Mouse (Mus musculus) gastrocnemius, postnatal 25 days (tissue): ENCODE data around the gene Ifi213. TPM values are rescaled to one million over a fixed set of nuclear protein-coding genes. Genes with fewer than 3 reads are reported as not detected.
"Not testable (repeated sequence)": the region's sequence is repeated elsewhere in the genome, so short reads cannot be mapped to it uniquely, and the experiment has no call there.

Experiments used
- DNase-seq: peaks from one replicate; pipeline ENCODE4 v3.0.0; 2022
- long read RNA-seq, 2 experiments: library from polyadenylated mRNA; stranded (forward); transcript quantifications; one replicate each; pipeline ENCODE4 v2.0.0; 2021
- microRNA-seq, 2 experiments: library from miRNA; unstranded; fragments of <30 nt; microRNA quantifications; one replicate each; pipeline ENCODE4 v1.2.0; 2021; ENCODE audit warnings: borderline replicate concordance in 2 of 2
- total RNA-seq, 2 experiments: library from RNA; stranded (reverse); gene quantifications; 1 replicate in 1 of 2; 2 replicates in 1 of 2; pipeline ENCODE4 v1.2.3; 2021

The Ifi213 gene
- total RNA-seq, result under 1 TPM in 1 of 2 experiments, not detected in 1; 0.19 TPM
- long read RNA-seq, experiment 1, result 0 reads
- long read RNA-seq, experiment 2, result 0 reads

- not testable (repeated sequence) for DNase-seq
Observed at GRCm38 (mm10) chr1:173598838-173599494, at the start of gene Ifi213. Gene Ifi213, minus strand, starts transcription at chr1:173599274.

GRCm38 (mm10) chr1:173645393-173645792 lies 46.3 kb upstream of the Ifi213 start:
- DNase-seq, result no peak

GRCm38 (mm10) chr1:173633969-173634645 lies 35.0 kb upstream of the Ifi213 start:
- no peak for DNase-seq

- DNase-seq, result not testable (repeated sequence)
Observed at GRCm38 (mm10) chr1:173630622-173631021, 31.5 kb upstream of the Ifi213 start, which contains the start of gene Ifi209. Gene Ifi209, plus strand, starts transcription at chr1:173630917.

- no peak for DNase-seq
Observed at GRCm38 (mm10) chr1:173626686-173627085, 27.6 kb upstream of the Ifi213 start.

- no peak for DNase-seq
Observed at GRCm38 (mm10) chr1:173624052-173624451, 25.0 kb upstream of the Ifi213 start.

- DNase-seq, result peak; percentile 9
Observed at GRCm38 (mm10) chr1:173622216-173622615, 23.1 kb upstream of the Ifi213 start.

- DNase-seq, result not testable (repeated sequence)
Observed at GRCm38 (mm10) chr1:173610291-173610690, 11.2 kb upstream of the Ifi213 start.

GRCm38 (mm10) chr1:173589698-173590097 lies 9.4 kb downstream of the Ifi213 start:
- not testable (repeated sequence) for DNase-seq

GRCm38 (mm10) chr1:173579921-173580585 lies 19.0 kb downstream of the Ifi213 start:
- DNase-seq, result no peak

- DNase-seq, result no peak
Observed at GRCm38 (mm10) chr1:173579079-173579478, 20.0 kb downstream of the Ifi213 start.

GRCm38 (mm10) chr1:173550491-173551050 lies 48.5 kb downstream of the Ifi213 start:
- DNase-seq, result not testable (repeated sequence)

- not testable (repeated sequence) for DNase-seq
Observed at GRCm38 (mm10) chr1:173548798-173549197, 50.3 kb downstream of the Ifi213 start.

GRCm38 (mm10) chr1:173535791-173536190 lies 63.3 kb downstream of the Ifi213 start, which contains the start of gene Ifi214:
Gene Ifi214, minus strand, starts transcription at chr1:173535957.
- not testable (repeated sequence) for DNase-seq

- DNase-seq, result no peak
Observed at GRCm38 (mm10) chr1:173521452-173521851, 77.6 kb downstream of the Ifi213 start.

Small RNA genes within 50 kb of the gene (microRNA-seq; reads per million reads assigned to microRNA genes)
- 0 reads per million in 2 experiments for gene Gm44339
- gene Gm44481, result 0 reads per million in 2 experiments

Other genes starting within 250 kb of the Ifi213 start
- gene Aim2, start 248.4 kb downstream of the Ifi213 start, total RNA-seq, result under 1 TPM; 0.46 to 0.56 TPM
- 10 to 100 TPM in 1 of 2 experiments, 1 to 10 TPM in 1; 9.9 to 11.4 TPM for gene Cadm3, start 231.6 kb downstream of the Ifi213 start, total RNA-seq
- not detected for gene Ifi206, start 108.2 kb downstream of the Ifi213 start, total RNA-seq
- gene Ifi214, start 63.3 kb downstream of the Ifi213 start, total RNA-seq, result not detected
- gene Ifi209, start 31.6 kb upstream of the Ifi213 start, total RNA-seq, result under 1 TPM; 0.10 to 0.16 TPM
- gene Ifi208, start 74.4 kb upstream of the Ifi213 start, total RNA-seq, result under 1 TPM in 1 of 2 experiments, not detected in 1; 0.19 TPM
- gene Ifi207, start 142.5 kb upstream of the Ifi213 start, total RNA-seq, result 1 to 10 TPM; 2.2 to 2.9 TPM
- gene Ifi204, start 167.7 kb upstream of the Ifi213 start, total RNA-seq, result 1 to 10 TPM; 2.7 to 3.6 TPM